Comparison of ENCODE assay signal across 7 mouse cellular contexts in genomic region chr2:32895606-32896106, GRCm38 (mm10). TPM values are rescaled to one million over a fixed set of nuclear protein-coding genes. Genes with fewer than 3 reads are reported as not detected.
A peak's percentile ranks its signal among the peaks of the same experiment; 100 is the strongest.
DNase-seq lines count a peak whose midpoint lies in the region; ATAC-seq lines count a peak whose summit lies in the region.

No protein-coding gene starts in this region.

- no peaks in the 10 kb centered on the region for H3K9me3 ChIP-seq in hindbrain, embryonic 14.5 days (ENCODE audit: control insufficient read depth, low read length)
- H3K9me3 ChIP-seq in liver, embryonic 16.5 days (replicated peaks; ENCODE audit: control insufficient read depth, low read length), result no peaks in the 10 kb centered on the region

- peak overlapping the region; percentile 40 for H3K27ac ChIP-seq in hindbrain, embryonic 14.5 days
- peak overlapping the region; percentile 45; the same call in 1 of the 2 replicates for H3K27ac ChIP-seq in liver, embryonic 16.5 days (ENCODE audit: low read length)

- no peak for ATAC-seq in hindbrain, embryonic 14.5 days (ENCODE audit: low FRiP score)
- ATAC-seq in liver, embryonic 16.5 days (ENCODE audit: low read depth), result peak; percentile 68

- H3K27me3 ChIP-seq in hindbrain, embryonic 14.5 days (ENCODE audit: control insufficient read depth, insufficient read depth, low read length), result no peaks in the 10 kb centered on the region
- H3K27me3 ChIP-seq in liver, embryonic 16.5 days (ENCODE audit: control insufficient read depth, insufficient read depth, low read depth, low read length), result no peaks in the 10 kb centered on the region

- DNase-seq in retina, postnatal 1 day, result peak; percentile 87
- no peak for DNase-seq in retina, embryonic 14.5 days (ENCODE audit: low spot score)
- DNase-seq in hindbrain, embryonic 14.5 days (ENCODE audit: low spot score), result no peak
- peak; percentile 85 for DNase-seq in yolk sac, embryonic 10.5 days (ENCODE audit: low spot score)
- DNase-seq in heart, postnatal 4 days, result no peak
- no peak for DNase-seq in thymus, postnatal 36 days

- 0 out of 2 replicates have a peak, but pooled peaks cover 3% of the 10 kb centered on the region for H3K36me3 ChIP-seq in hindbrain, embryonic 14.5 days (replicated peaks; ENCODE audit: control insufficient read depth, insufficient read depth)
- no peaks in the 10 kb centered on the region for H3K36me3 ChIP-seq in liver, embryonic 16.5 days (ENCODE audit: control insufficient read depth, insufficient read depth)

- H3K4me3 ChIP-seq in hindbrain, embryonic 14.5 days (replicated peaks; ENCODE audit: low read length), result no peak overlapping the region
- H3K4me3 ChIP-seq in liver, embryonic 16.5 days (ENCODE audit: low read depth, low read length), result no peak overlapping the region

- H3K9ac ChIP-seq in hindbrain, embryonic 14.5 days, result peak overlapping the region; percentile 9; the same call in 1 of the 2 replicates
- H3K9ac ChIP-seq in liver, embryonic 16.5 days (ENCODE audit: low read depth, low read length), result no peak overlapping the region

- WGBS in hindbrain, embryonic 14.5 days, result 24% methylated on average over 8 of the region's 8 CpGs
- WGBS in liver, embryonic 16.5 days (ENCODE audit: insufficient replicate concordance), result 53% methylated on average over 8 of the region's 8 CpGs

- H3K4me2 ChIP-seq in hindbrain, embryonic 14.5 days (replicated peaks), result no peak overlapping the region
- H3K4me2 ChIP-seq in liver, embryonic 16.5 days (ENCODE audit: low read depth, low read length), result no peak overlapping the region

- peaks cover 25% of the 10 kb centered on the region for H3K4me1 ChIP-seq in hindbrain, embryonic 14.5 days (replicated peaks; ENCODE audit: control insufficient read depth, insufficient read depth, low read length)
- peaks cover 32% of the 10 kb centered on the region for H3K4me1 ChIP-seq in liver, embryonic 16.5 days (ENCODE audit: control insufficient read depth, low read depth, low read length)

RNA-seq across cellular contexts. Expression of gene Fam129b, which starts 19.7 kb away (rescaled TPM):
- polyA plus RNA-seq in hindbrain, embryonic 14.5 days (2014; fragmentation: Nextera tagmentation; extraction: Ambion mirVana), result 16.8 and 19.4 TPM in 2 replicates
- polyA plus RNA-seq in liver, embryonic 16.5 days (2015; fragmentation: Nextera tagmentation; extraction: Ambion mirVana), result 9.4 and 11.9 TPM in 2 replicates
- total RNA-seq in heart, postnatal 4 days (2021), result 10 to 100 TPM; 45.4 to 46.0 TPM

RNA-seq across cellular contexts. Expression of gene Stxbp1, which starts 48.6 kb away (rescaled TPM):
- polyA plus RNA-seq in hindbrain, embryonic 14.5 days (2014; fragmentation: Nextera tagmentation; extraction: Ambion mirVana), result 275 and 317 TPM in 2 replicates
- polyA plus RNA-seq in liver, embryonic 16.5 days (2015; fragmentation: Nextera tagmentation; extraction: Ambion mirVana), result 2.6 and 2.9 TPM in 2 replicates
- 10 to 100 TPM; 34.8 to 39.6 TPM for total RNA-seq in heart, postnatal 4 days (2021)

Comparison
In these comparisons a context has a peak if more than half of its experiments do, and no peak if none do; other contexts are left out.
1. DNase-seq: peak in retina, postnatal 1 day (single experiment) and yolk sac, embryonic 10.5 days (single experiment); none in retina, embryonic 14.5 days (single experiment), hindbrain, embryonic 14.5 days (single experiment), heart, postnatal 4 days (single experiment) and thymus, postnatal 36 days (0 of 2).
2. RNA of gene Stxbp1, which starts 48.6 kb away (polyA plus RNA-seq): 275 to 317 TPM in hindbrain, embryonic 14.5 days; 2.6 to 2.9 TPM in liver, embryonic 16.5 days; every median in the first group is over 10 times any median in the second.